Mouse (Mus musculus) limb, embryonic 14.5 days (tissue): ENCODE results near the gene Ttn. TPM values are rescaled to one million over a fixed set of nuclear protein-coding genes. Genes with fewer than 3 reads are reported as not detected.

Experiments used
- ATAC-seq: fragments of 200-750 bp; cut with Nextera tagmentation; 2 replicates; pipeline ENCODE4 v1.8.0; 2017; ENCODE audit warnings: low read depth, moderate number of reproducible peaks, moderate TSS enrichment; ENCODE audit not compliant: low FRiP score
- DNase-seq: peaks from one replicate; pipeline ENCODE4 v3.0.0-alpha.2; 2015; ENCODE audit warnings: low spot score
- H3K27ac ChIP-seq: fragments of 300-500 bp; sonication (generic); replicated peaks from 2 replicates; pipeline ENCODE4 v1.5.1; 2014; ENCODE audit warnings: low read depth, mild to moderate bottlenecking, low read length, moderate library complexity, mixed read lengths
- H3K27me3 ChIP-seq: fragments of 300-500 bp; sonication (generic); 2 replicates; pipeline ENCODE4 v1.6.1; 2014; ENCODE audit warnings: low read length, mixed read lengths; ENCODE audit not compliant: control insufficient read depth, insufficient read depth
- H3K36me3 ChIP-seq: fragments of 300-500 bp; sonication (generic); 2 replicates; pipeline ENCODE4 v1.6.1; 2014; ENCODE audit warnings: mild to moderate bottlenecking, low read length, moderate library complexity, mixed read lengths; ENCODE audit not compliant: control insufficient read depth, insufficient read depth
- H3K4me1 ChIP-seq: fragments of 300-500 bp; sonication (generic); 2 replicates; pipeline ENCODE4 v1.6.1; 2014; ENCODE audit warnings: antibody characterized with exemption, low read length, mixed read lengths; ENCODE audit not compliant: control insufficient read depth, insufficient read depth
- H3K4me2 ChIP-seq: fragments of 300-500 bp; sonication (generic); replicated peaks from 2 replicates; pipeline ENCODE4 v1.6.1; 2014; ENCODE audit warnings: low read depth, mild to moderate bottlenecking, low read length, moderate library complexity; ENCODE audit not compliant: severe bottlenecking
- H3K4me3 ChIP-seq: fragments of 300-500 bp; sonication (generic); replicated peaks from 2 replicates; pipeline ENCODE4 v1.5.1; 2014; ENCODE audit warnings: low read length
- H3K9ac ChIP-seq: fragments of 300-500 bp; sonication (generic); 2 replicates; pipeline ENCODE4 v1.6.1; 2014; ENCODE audit warnings: mild to moderate bottlenecking, low read depth, low read length, moderate library complexity; ENCODE audit not compliant: severe bottlenecking
- H3K9me3 ChIP-seq: fragments of 300-500 bp; sonication (generic); 2 replicates; pipeline ENCODE4 v1.6.1; 2016; ENCODE audit warnings: low read length; ENCODE audit not compliant: control insufficient read depth
- POLR2A ChIP-seq: fragments of 200-500 bp; IDR thresholded peaks from 2 replicates; pipeline ENCODE4 v1.8.0; 2012; ENCODE audit warnings: inconsistent platforms, mild to moderate bottlenecking, moderate library complexity, borderline replicate concordance; ENCODE audit not compliant: insufficient read depth, insufficient read length; ENCODE audit errors: extremely low read depth
- WGBS: fragments of 180-500 bp; shearing (Covaris S2); extraction: QIAGEN DNeasy Blood & Tissue Kit; methylation state at CpG from one replicate; pipeline ENCODE4 v1.1.7; 2014; 5-methylcytosine and 5-hydroxymethylcytosine counted together
- polyA plus RNA-seq, 2 experiments: library from polyadenylated mRNA; depleted of rRNA in 1 of 2; stranded (reverse) in 1 of 2; unstranded in 1 of 2; fragments of >200 nt; fragmentation: Nextera tagmentation in 1 of 2; extraction: Ambion mirVana in 1 of 2; gene quantifications; 2 replicates each; pipeline versions ENCODE4 v1.2.1 to v1.2.3; 2012 to 2014

The Ttn gene
- polyA plus RNA-seq, 2 experiments, result 15.8 to 99.0 TPM

DNA sequence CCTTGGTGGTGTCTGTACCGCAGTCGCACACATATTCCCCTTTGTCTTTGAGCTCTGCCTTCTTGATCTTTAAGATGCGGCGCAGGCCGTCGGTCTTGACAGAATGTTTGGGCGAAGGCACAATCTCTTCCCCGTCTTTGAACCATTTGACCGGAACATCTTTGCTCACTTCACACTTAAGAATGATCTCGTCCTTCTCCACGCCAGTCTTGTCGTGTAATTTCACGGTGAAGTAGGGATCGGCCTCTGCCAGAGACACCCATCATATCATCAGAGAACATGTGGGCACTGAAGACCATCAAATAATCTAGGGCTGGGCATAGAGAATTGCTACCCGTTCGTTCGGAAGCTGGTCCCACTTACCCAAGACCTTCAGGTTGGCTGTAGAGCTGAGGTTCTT lies 171.2 kb downstream of the Ttn start:
- H3K9ac ChIP-seq, result no peak overlapping the region
- WGBS, result 96% methylated on average over 17 of the region's 17 CpGs
- H3K4me3 ChIP-seq, result no peak overlapping the region
- no peaks in the 10 kb centered on the region for H3K9me3 ChIP-seq
- H3K4me1 ChIP-seq, result no peaks in the 10 kb centered on the region
- no peak overlapping the region for H3K27ac ChIP-seq
- TF ChIP-seq POLR2A, result no peak
- DNase-seq (no peak), ATAC-seq (no peak)
- H3K27me3 ChIP-seq, result no peaks in the 10 kb centered on the region
- H3K36me3 ChIP-seq, result no peaks in the 10 kb centered on the region
- H3K4me2 ChIP-seq, result no peak overlapping the region

DNA sequence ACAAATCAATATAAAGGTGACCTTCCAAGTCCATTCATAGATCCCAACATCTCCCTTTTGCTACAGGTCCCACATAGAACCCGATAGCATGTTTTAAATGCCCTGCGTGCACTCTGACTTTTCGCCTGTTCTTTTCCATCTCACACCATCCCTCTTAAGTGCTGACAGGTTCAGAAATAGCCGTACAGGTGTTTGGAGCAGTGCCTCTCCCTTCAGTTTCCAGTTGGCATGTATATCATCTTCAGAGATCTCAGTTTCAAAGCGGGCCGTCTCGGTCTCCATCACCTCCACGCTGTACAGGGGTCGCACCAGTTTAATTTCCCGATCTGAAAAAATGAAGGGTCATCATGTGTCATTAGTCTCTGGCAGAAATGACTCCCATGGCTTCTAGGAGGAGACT lies 174.0 kb downstream of the Ttn start:
- DNase-seq, result no peak
- Histone ChIP-seq H3K27ac (no peak overlapping the region), H3K4me2 (no peak overlapping the region), H3K36me3 (no peaks in the 10 kb centered on the region), H3K4me3 (no peak overlapping the region), H3K9ac (no peak overlapping the region), H3K27me3 (no peaks in the 10 kb centered on the region), H3K4me1 (no peaks in the 10 kb centered on the region), H3K9me3 (no peaks in the 10 kb centered on the region)
- TF ChIP-seq POLR2A, result no peak
- ATAC-seq, result no peak
- 91% methylated on average over 10 of the region's 10 CpGs for WGBS

DNA sequence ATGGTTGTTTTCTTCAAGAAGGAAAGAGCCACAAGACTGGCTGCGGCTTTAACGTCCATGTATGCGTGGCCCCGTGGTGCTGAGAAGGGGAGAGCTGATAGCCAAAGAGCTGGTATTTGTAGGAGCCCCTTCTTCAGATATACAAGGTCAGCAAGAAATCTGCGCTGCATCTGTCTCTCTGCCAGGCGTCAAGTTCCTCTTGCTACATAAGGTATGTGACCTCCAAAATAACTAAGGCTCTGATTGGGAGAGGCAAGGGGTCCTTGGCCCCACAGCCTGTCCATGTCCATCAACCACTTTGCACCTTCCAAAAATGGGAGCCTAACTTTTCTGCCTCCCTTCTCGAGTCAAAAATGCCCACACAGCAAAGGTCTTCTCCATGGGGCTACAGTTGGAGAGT lies 175.1 kb downstream of the Ttn start:
- no peak for DNase-seq
- Histone ChIP-seq H3K4me2 (no peak overlapping the region), H3K27ac (no peak overlapping the region), H3K9ac (no peak overlapping the region), H3K9me3 (no peaks in the 10 kb centered on the region), H3K4me3 (no peak overlapping the region), H3K36me3 (no peaks in the 10 kb centered on the region), H3K27me3 (no peaks in the 10 kb centered on the region), H3K4me1 (no peaks in the 10 kb centered on the region)
- WGBS, result 82% methylated on average over 7 of the region's 7 CpGs
- no peak for TF ChIP-seq POLR2A
- ATAC-seq, result peak; percentile 79

DNA sequence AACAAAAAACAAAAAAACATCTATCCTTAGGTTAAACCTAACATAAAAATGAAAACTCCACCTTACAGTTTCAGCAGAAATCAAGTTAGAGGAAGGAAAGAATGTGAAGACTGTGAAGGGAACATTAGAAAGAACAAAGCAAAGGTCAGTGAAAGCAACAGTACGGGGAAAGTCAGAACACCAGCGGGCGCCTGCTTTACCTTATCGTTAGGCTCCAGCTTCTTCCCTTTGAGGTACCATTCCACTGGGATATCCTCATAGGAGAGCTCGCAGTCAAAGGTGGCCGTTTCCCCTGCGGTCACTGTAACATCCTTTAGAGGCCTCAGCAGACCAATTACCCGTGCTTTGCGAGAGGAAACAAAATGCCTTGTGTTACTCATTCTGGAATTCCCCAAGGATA lies 175.5 kb downstream of the Ttn start:
- H3K4me1 ChIP-seq, result no peaks in the 10 kb centered on the region
- WGBS, result 58% methylated on average over 9 of the region's 9 CpGs
- H3K27ac ChIP-seq, result no peak overlapping the region

DNA sequence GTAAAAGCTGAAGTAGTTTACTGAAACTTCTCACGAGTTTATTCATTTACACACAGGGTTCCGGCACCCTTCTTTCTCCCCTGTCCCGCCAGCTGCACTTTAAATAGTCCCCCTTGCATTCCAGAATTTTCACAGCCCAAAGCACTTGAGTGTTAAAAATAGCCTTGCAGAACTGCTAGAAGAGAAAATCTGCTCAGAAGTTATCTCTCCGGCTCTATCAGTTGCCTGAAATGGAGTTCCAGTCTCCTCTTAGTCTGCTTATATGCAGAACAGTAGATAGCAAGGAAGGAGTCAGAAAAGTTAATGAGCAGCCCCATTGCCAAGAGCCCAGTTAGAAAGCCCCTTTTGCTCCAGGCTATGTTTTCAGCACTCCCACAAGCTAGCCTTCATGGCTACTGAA lies 176.0 kb downstream of the Ttn start:
- Histone ChIP-seq H3K9me3 (no peaks in the 10 kb centered on the region), H3K9ac (no peak overlapping the region), H3K36me3 (no peaks in the 10 kb centered on the region), H3K4me3 (no peak overlapping the region), H3K27ac (no peak overlapping the region), H3K27me3 (no peaks in the 10 kb centered on the region), H3K4me2 (no peak overlapping the region), H3K4me1 (no peaks in the 10 kb centered on the region)
- 53% methylated on average over 4 of the region's 4 CpGs for WGBS
- no peak for TF ChIP-seq POLR2A
- ATAC-seq, result no peak
- DNase-seq, result no peak

More for the DNA sequence above, 175.5 kb downstream of the Ttn start:
- Histone ChIP-seq H3K36me3 (no peaks in the 10 kb centered on the region), H3K4me2 (no peak overlapping the region), H3K27me3 (no peaks in the 10 kb centered on the region), H3K4me3 (no peak overlapping the region), H3K9ac (no peak overlapping the region), H3K9me3 (no peaks in the 10 kb centered on the region)
- no peak for TF ChIP-seq POLR2A
- DNase-seq (no peak), ATAC-seq (no peak)
